20 mouse cellular contexts compared by ENCODE assay signal in genomic region chr2:157664481-157664880, GRCm38 (mm10).
DNase-seq lines count a peak whose midpoint lies in the region; ATAC-seq and TF ChIP-seq lines count a peak whose summit lies in the region.
"Had no signal": no experiment of that assay in that cellular context is flagged by ENCODE, and none has a peak within 500 bp of the region (broad histone marks: within the 10 kb centered on the region; RNA-seq: fewer than 3 reads in every experiment).

No protein-coding gene starts in this region.

- no peak for ATAC-seq in granulocyte monocyte progenitor cell, adult 5-6 weeks (replicated peaks; ENCODE audit: poor library complexity, severe bottlenecking)
- ATAC-seq: forebrain, embryonic 14.5 days; lung, postnatal 0 days had no signal

- H3K4me3 ChIP-seq in layer of hippocampus, adult 2 months = no peak overlapping the region
- H3K4me3 ChIP-seq: embryonic facial prominence, embryonic 13.5 days; hindbrain, embryonic 10.5 days; limb, embryonic 13.5 days; liver, embryonic 15.5 days had no signal

- peak; percentile 55 for TF ChIP-seq CTCF in layer of hippocampus, adult 2 months (conservative IDR thresholded peaks at IDR 0.05)

- no peak for DNase-seq in layer of hippocampus, adult 2 months (ENCODE audit: low spot score in 2 of 2)
- no peak for DNase-seq in layer of hippocampus, postnatal 25 days (ENCODE audit: extremely low spot score in 1 of 2, low spot score in 1 of 2)
- peak; percentile 15 for DNase-seq in right cerebral cortex, postnatal 4 days
- DNase-seq in right cerebral cortex, postnatal 10 days (ENCODE audit: low spot score in 2 of 2) = no peak
- DNase-seq in brain, adult 2 months (ENCODE audit: low read depth, low spot score) = peak; percentile 19
- no peak for DNase-seq in neural tube, embryonic 10.5 days (ENCODE audit: extremely low spot score, low spot score)
- DNase-seq: adrenal gland, postnatal 36 days; cerebellum, adult 9-10 months; gastrocnemius, postnatal 36 days; kidney, adult 8-10 months; kidney, postnatal 36 days; layer of hippocampus, adult 9-11 months had no signal

- no peak overlapping the region for H3K27ac ChIP-seq in layer of hippocampus, adult 2 months
- H3K27ac ChIP-seq: embryonic facial prominence, embryonic 13.5 days; hindbrain, embryonic 10.5 days; limb, embryonic 13.5 days; liver, embryonic 15.5 days; stomach, postnatal 0 days had no signal

Comparison
In these comparisons a context has a peak if more than half of its experiments do, and no peak if none do; other contexts are left out.
1. DNase-seq: peak in right cerebral cortex, postnatal 4 days (single experiment) and brain, adult 2 months (single experiment); none in layer of hippocampus, adult 2 months (0 of 2), layer of hippocampus, postnatal 25 days (0 of 2), right cerebral cortex, postnatal 10 days (0 of 2) and neural tube, embryonic 10.5 days (single experiment).